Mouse (Mus musculus) forebrain, postnatal 0 days (tissue): ENCODE data around the gene Hist1h2af. TPM values are rescaled to one million over a fixed set of nuclear protein-coding genes. Genes with fewer than 3 reads are reported as not detected.
"Not testable (repeated sequence)": the region's sequence is repeated elsewhere in the genome, so short reads cannot be mapped to it uniquely, and the experiment has no call there.

Experiments used
- ATAC-seq: fragments of 200-750 bp; cut with Nextera tagmentation; 2 replicates; pipeline ENCODE4 v1.8.0; 2017; ENCODE audit warnings: mild to moderate bottlenecking, moderate library complexity
- DNase-seq: peaks from one replicate; pipeline ENCODE4 v3.0.0-alpha.2; 2015
- H3K27ac ChIP-seq: fragments of 300-500 bp; sonication (generic); 2 replicates; pipeline ENCODE4 v1.5.1; 2014; ENCODE audit warnings: low read depth, mild to moderate bottlenecking, antibody characterized with exemption, low read length, moderate library complexity, mixed read lengths
- H3K27me3 ChIP-seq: fragments of 300-500 bp; sonication (generic); 2 replicates; pipeline ENCODE4 v1.6.1; 2014; ENCODE audit warnings: mild to moderate bottlenecking, low read length, mixed read lengths; ENCODE audit not compliant: insufficient read depth
- H3K36me3 ChIP-seq: fragments of 300-500 bp; sonication (generic); 2 replicates; pipeline ENCODE4 v1.6.1; 2014; ENCODE audit warnings: mild to moderate bottlenecking, moderate library complexity; ENCODE audit not compliant: insufficient read depth
- H3K4me1 ChIP-seq: fragments of 300-500 bp; sonication (generic); 2 replicates; pipeline ENCODE4 v1.6.1; 2014; ENCODE audit warnings: antibody characterized with exemption; ENCODE audit not compliant: insufficient read depth
- H3K4me2 ChIP-seq: fragments of 300-500 bp; sonication (generic); 2 replicates; pipeline ENCODE4 v1.6.1; 2014; ENCODE audit warnings: low read depth, mild to moderate bottlenecking, moderate library complexity
- H3K4me3 ChIP-seq: fragments of 300-500 bp; sonication (generic); 2 replicates; pipeline ENCODE4 v1.5.1; 2014; ENCODE audit warnings: low read depth, low read length, mixed read lengths
- H3K9ac ChIP-seq: fragments of 300-500 bp; sonication (generic); 2 replicates; pipeline ENCODE4 v1.6.1; 2014; ENCODE audit warnings: mild to moderate bottlenecking
- H3K9me3 ChIP-seq: fragments of 300-500 bp; sonication (generic); 2 replicates; pipeline ENCODE4 v1.6.1; 2016; ENCODE audit warnings: low read length
- CTCF ChIP-seq: sonication (generic); IDR thresholded peaks from 2 replicates; pipeline ENCODE4 v1.5.1; 2016; ENCODE audit warnings: antibody characterized with exemption, control low read depth, low read depth
- WGBS: fragments of 180-500 bp; shearing (Covaris S2); extraction: QIAGEN DNeasy Blood & Tissue Kit; methylation state at CpG from one replicate; pipeline ENCODE4 v1.1.7; 2014; 5-methylcytosine and 5-hydroxymethylcytosine counted together
- polyA plus RNA-seq: library from polyadenylated mRNA; unstranded; fragments of >200 nt; fragmentation: Nextera tagmentation; extraction: Ambion mirVana; gene quantifications from 2 replicates; pipeline ENCODE4 v1.2.1, GENCODE M21; 2015
- total RNA-seq: library from RNA; depleted of rRNA; stranded (reverse); fragments of >200 nt; gene quantifications from 2 replicates; pipeline ENCODE4 v1.2.3, GENCODE M21; 2014; rRNA removed

The Hist1h2af gene
- 135 and 227 TPM in 2 replicates for total RNA-seq
- not detected in 2 replicates for polyA plus RNA-seq

DNA sequence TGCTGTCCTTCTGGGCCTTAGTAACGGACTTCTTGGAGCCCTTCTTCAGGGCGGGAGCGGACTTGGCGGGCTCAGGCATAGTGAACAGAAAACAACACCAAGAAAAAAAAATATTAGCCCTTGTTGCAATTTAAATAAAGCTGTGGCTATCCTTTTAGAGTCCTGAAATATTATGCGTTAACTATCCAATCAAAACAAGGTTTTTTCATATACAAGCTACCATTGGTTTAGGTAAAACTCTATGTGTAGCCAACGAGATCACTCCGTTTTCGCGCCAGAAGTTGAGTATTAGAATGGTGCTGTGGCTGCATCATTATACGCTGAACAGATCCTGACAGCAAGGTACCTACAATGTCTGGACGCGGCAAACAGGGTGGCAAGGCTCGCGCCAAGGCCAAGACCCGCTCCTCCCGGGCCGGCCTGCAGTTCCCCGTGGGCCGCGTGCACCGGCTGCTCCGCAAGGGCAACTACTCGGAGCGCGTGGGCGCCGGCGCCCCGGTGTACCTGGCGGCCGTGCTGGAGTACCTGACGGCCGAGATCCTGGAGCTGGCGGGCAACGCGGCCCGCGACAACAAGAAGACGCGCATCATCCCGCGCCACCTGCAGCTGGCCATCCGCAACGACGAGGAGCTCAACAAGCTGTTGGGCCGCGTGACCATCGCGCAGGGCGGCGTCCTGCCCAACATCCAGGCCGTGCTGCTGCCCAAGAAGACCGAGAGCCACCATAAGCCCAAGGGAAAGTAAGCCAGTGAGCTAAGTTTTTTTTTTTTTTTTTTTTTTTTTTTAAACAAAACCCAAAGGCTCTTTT, at the start of gene Hist1h2af:
TSS of gene Hist1h2af (plus strand) at position 347 of the 808 bp plus-strand sequence.
- H3K4me2 ChIP-seq, result peak within 1 kb of the TSS; percentile 72
- H3K27me3 ChIP-seq, H3K36me3 ChIP-seq, H3K9me3 ChIP-seq: not testable (repeated sequence)
- H3K27ac ChIP-seq, result peak within 1 kb of the TSS; percentile 67
- ATAC-seq (peak; percentile 30; the same call in 1 of the 2 replicates), DNase-seq (peak; percentile 90)
- under 1% methylated on average over 19 of the region's 53 CpGs for WGBS
- peak within 1 kb of the TSS; percentile 22 for H3K9ac ChIP-seq
- peaks cover 22% of the 10 kb centered on the region for H3K4me1 ChIP-seq
- H3K4me3 ChIP-seq, result peak within 1 kb of the TSS; percentile 47

- H3K9ac ChIP-seq, result no peak overlapping the region
- 50% methylated on average over 5 of the region's 5 CpGs for WGBS
- TF ChIP-seq CTCF, result no peak
- H3K9me3 ChIP-seq, result no peaks in the 10 kb centered on the region
- H3K4me2 ChIP-seq, result no peak overlapping the region
- no peak overlapping the region for H3K4me3 ChIP-seq
- no peaks in the 10 kb centered on the region for H3K4me1 ChIP-seq
- no peaks in the 10 kb centered on the region; the same call in 1 of the 2 replicates for H3K27me3 ChIP-seq
- no peaks in the 10 kb centered on the region for H3K36me3 ChIP-seq
- H3K27ac ChIP-seq, result no peak overlapping the region
- DNase-seq (no peak), ATAC-seq (no peak)
These were observed 48.4 kb upstream of the Hist1h2af start for GRCm38 (mm10) chr13:23485271-23485670.

- Histone ChIP-seq H3K27ac (no peak within 1 kb of the TSS), H3K4me1 (no peaks in the 10 kb centered on the region), H3K4me3 (peak within 1 kb of the TSS; percentile 39), H3K9ac (no peak within 1 kb of the TSS), H3K4me2 (peak within 1 kb of the TSS; percentile 59), H3K27me3 (no peaks in the 10 kb centered on the region; the same call in 1 of the 2 replicates), H3K9me3 (no peaks in the 10 kb centered on the region), H3K36me3 (no peaks in the 10 kb centered on the region)
- WGBS, result 4% methylated on average over 13 of the region's 14 CpGs
- ATAC-seq (peak; percentile 100), DNase-seq (peak; percentile 87)
- no peak for TF ChIP-seq CTCF
These were observed 45.0 kb upstream of the Hist1h2af start, which contains the start of gene Btn2a2 for GRCm38 (mm10) chr13:23488400-23489322. Gene Btn2a2 (minus strand): TSS chr13:23488857.

DNA sequence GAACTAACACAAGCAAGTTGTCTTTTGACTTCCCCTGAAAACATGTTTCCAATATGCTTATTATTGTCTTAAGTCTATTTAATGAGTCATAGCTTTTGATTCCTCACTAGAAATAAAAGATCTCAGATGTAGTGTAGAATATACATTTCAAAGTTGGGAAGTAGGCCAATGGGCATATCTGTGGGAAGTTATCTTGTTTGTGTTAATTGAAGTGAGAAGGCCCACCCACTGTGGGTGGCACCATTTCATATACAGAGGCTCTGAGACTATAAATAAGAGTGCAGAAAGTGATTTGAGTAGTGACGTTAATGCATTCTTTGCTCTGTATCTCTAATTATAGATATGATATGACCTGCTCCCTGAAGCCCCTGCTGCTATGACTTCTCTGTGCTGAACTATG, 42.8 kb upstream of the Hist1h2af start:
- no peak for DNase-seq
- Histone ChIP-seq H3K9ac (no peak overlapping the region), H3K9me3 (no peaks in the 10 kb centered on the region), H3K4me2 (no peak overlapping the region), H3K4me3 (no peak overlapping the region), H3K27ac (no peak overlapping the region), H3K36me3 (no peaks in the 10 kb centered on the region), H3K27me3 (no peaks in the 10 kb centered on the region; the same call in 1 of the 2 replicates), H3K4me1 (no peaks in the 10 kb centered on the region)
- TF ChIP-seq CTCF, result no peak
- WGBS, result 56% methylated on average over 1 of the region's 1 CpGs
- ATAC-seq, result no peak

GRCm38 (mm10) chr13:23491263-23491662, 42.4 kb upstream of the Hist1h2af start:
- no peak for ATAC-seq
- Histone ChIP-seq H3K27ac (no peak overlapping the region), H3K9ac (no peak overlapping the region), H3K36me3 (no peaks in the 10 kb centered on the region), H3K4me3 (no peak overlapping the region), H3K9me3 (no peaks in the 10 kb centered on the region), H3K4me1 (no peaks in the 10 kb centered on the region), H3K27me3 (no peaks in the 10 kb centered on the region; the same call in 1 of the 2 replicates), H3K4me2 (no peak overlapping the region)
- WGBS, result 10% methylated on average over 1 of the region's 1 CpGs
- TF ChIP-seq CTCF, result no peak
- no peak for DNase-seq

DNA sequence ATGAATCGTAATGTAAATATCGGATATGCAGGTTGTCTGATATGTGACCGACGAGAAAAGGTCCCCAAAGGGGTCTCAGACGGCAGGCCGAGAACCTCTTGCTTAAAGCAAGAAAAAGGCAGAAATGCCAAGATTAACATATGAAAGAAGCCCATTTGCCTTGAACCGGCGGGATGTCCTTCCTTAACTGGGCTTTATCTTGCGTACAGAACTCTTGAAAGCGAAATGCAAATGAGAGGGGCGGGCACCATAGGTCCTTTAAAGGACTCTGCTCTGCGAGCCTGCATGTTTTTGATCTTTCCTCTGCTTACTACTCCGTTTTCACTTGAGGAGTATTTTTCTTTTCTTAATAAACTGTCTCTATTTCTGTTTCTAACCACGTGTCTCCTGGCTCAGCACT, 41.7 kb upstream of the Hist1h2af start:
- no peak overlapping the region for H3K9ac ChIP-seq
- no peak for TF ChIP-seq CTCF
- H3K4me1 ChIP-seq, result no peaks in the 10 kb centered on the region
- H3K27ac ChIP-seq, result no peak overlapping the region
- H3K4me3 ChIP-seq, result no peak overlapping the region
- no peak for DNase-seq
- no peaks in the 10 kb centered on the region for H3K9me3 ChIP-seq
- no peak for ATAC-seq
- H3K27me3 ChIP-seq, result no peaks in the 10 kb centered on the region; the same call in 1 of the 2 replicates
- WGBS, result 3% methylated on average over 14 of the region's 14 CpGs
- peak overlapping the region; percentile 36 for H3K4me2 ChIP-seq
- no peaks in the 10 kb centered on the region for H3K36me3 ChIP-seq
